Mouse (Mus musculus): ENCODE data around the gene Zbtb7b. TPM values are rescaled to one million over a fixed set of nuclear protein-coding genes. Genes with fewer than 3 reads are reported as not detected.

Gene Zbtb7b
- polyA plus RNA-seq, 1 experiment = 76.2 TPM

- H3K27me3 ChIP-seq (replicated peaks) = no peaks in the 10 kb centered on the region
- peaks cover 59% of the 10 kb centered on the region for H3K4me1 ChIP-seq
- TF ChIP-seq GATA1 (IDR thresholded peaks at IDR 0.05; ENCODE audit: borderline replicate concordance, low read length) = no peak
- TF ChIP-seq FLI1 (IDR thresholded peaks at IDR 0.05; ENCODE audit: low read length) = no peak
- peak overlapping the region; percentile 95 for H3K4me3 ChIP-seq (replicated peaks)
- peaks cover 48% of the 10 kb centered on the region for H3K36me3 ChIP-seq (replicated peaks; ENCODE audit: low read length)
- peaks cover 3% of the 10 kb centered on the region; the same call in 1 of the 2 replicates for H3K9me3 ChIP-seq
These were observed 24.3 kb upstream of the Zbtb7b start for GRCm38 (mm10) chr3:89418861-89419250.

DNA sequence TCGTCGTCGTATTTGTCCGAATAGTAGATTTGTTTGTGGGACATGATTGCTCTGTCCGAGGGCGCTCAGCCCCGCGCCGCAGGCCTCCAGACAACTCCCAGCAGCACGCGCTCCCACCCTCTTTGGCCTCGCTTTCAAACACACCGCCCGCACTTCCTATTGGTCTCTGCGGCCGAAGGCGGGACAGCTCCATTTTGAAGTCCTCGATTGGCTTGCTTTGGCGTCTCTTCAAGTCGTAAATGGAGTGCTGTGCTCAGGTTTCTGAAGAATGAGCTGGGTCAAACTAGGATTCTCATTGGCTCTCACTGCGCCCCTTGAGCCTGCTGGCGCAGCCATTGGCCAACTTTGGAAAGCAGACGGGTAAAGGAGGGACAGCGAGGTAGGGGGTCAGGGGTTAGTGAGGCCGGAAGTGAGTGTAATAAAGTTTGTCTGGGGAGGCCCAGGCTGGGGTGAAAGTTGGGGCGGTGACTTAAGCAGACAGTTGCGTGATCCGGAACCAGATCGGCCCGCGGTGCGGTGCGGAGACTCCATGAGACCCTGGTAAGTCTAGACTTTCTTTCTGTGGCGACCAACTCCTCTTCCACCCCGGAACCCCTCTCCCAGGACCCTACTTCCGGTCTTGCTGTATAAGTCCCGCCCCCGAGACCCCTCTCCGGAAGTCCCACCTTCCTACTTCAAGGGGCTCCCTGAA lies 23.7 kb upstream of the Zbtb7b start, which contains the start of the genes Cks1b and Shc1:
Gene Cks1b (minus strand): TSS at position 214 of the 691 bp plus-strand sequence.
Gene Shc1 (plus strand): TSS at position 274 of the 691 bp plus-strand sequence.
- TF ChIP-seq GATA1 (IDR thresholded peaks at IDR 0.05; ENCODE audit: borderline replicate concordance, low read length) = no peak
- TF ChIP-seq FLI1 (IDR thresholded peaks at IDR 0.05; ENCODE audit: low read length) = peak; percentile 58; the same call in 1 of the 2 replicates
- Histone ChIP-seq H3K4me1 (peaks cover 58% of the 10 kb centered on the region), H3K9me3 (peaks cover 3% of the 10 kb centered on the region; the same call in 1 of the 2 replicates), H3K36me3 (replicated peaks; ENCODE audit: low read length) (peaks cover 44% of the 10 kb centered on the region), H3K27me3 (replicated peaks) (no peaks in the 10 kb centered on the region), H3K4me3 (replicated peaks) (peak within 1 kb of the TSS; percentile 95)

GRCm38 (mm10) chr3:89417840-89418169 lies 23.2 kb upstream of the Zbtb7b start:
- Histone ChIP-seq H3K27me3 (replicated peaks) (no peaks in the 10 kb centered on the region), H3K36me3 (replicated peaks; ENCODE audit: low read length) (peaks cover 42% of the 10 kb centered on the region), H3K9me3 (peaks cover 3% of the 10 kb centered on the region; the same call in 1 of the 2 replicates), H3K4me3 (replicated peaks) (peak overlapping the region; percentile 95), H3K4me1 (peaks cover 56% of the 10 kb centered on the region)
- TF ChIP-seq GATA1 (IDR thresholded peaks at IDR 0.05; ENCODE audit: borderline replicate concordance, low read length) (no peak), FLI1 (IDR thresholded peaks at IDR 0.05; ENCODE audit: low read length) (no peak)

- Histone ChIP-seq H3K27me3 (replicated peaks) (no peaks in the 10 kb centered on the region), H3K4me1 (peaks cover 56% of the 10 kb centered on the region), H3K36me3 (replicated peaks; ENCODE audit: low read length) (peaks cover 35% of the 10 kb centered on the region), H3K9me3 (peaks cover 3% of the 10 kb centered on the region; the same call in 1 of the 2 replicates), H3K4me3 (replicated peaks) (peak overlapping the region; percentile 95)
- TF ChIP-seq FLI1 (IDR thresholded peaks at IDR 0.05; ENCODE audit: low read length) (no peak), GATA1 (IDR thresholded peaks at IDR 0.05; ENCODE audit: borderline replicate concordance, low read length) (no peak)
These were observed 22.6 kb upstream of the Zbtb7b start for GRCm38 (mm10) chr3:89417131-89417530.

DNA sequence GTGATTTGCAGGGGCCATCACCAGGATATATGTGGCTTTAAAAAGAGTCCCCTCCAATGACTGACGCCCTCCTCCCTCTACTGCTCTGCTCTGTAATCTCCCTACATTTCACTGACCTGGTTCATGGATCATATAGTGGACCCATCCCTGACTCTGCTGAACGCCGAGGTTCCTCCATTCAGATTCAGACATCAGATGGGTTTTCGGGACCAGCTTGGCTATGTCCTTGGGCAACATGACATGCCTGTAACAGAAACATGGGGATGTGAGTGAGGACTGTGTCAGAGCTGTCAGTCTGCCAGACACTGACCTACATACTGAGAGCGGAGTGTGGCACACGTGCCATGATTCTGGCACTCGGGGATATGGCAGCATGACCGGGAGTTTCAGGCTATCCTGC lies 21.6 kb upstream of the Zbtb7b start:
- peaks cover 3% of the 10 kb centered on the region; the same call in 1 of the 2 replicates for H3K9me3 ChIP-seq
- no peak for TF ChIP-seq FLI1 (IDR thresholded peaks at IDR 0.05; ENCODE audit: low read length)
- no peak for TF ChIP-seq GATA1 (IDR thresholded peaks at IDR 0.05; ENCODE audit: borderline replicate concordance, low read length)
- H3K27me3 ChIP-seq (replicated peaks) = no peaks in the 10 kb centered on the region
- H3K36me3 ChIP-seq (replicated peaks; ENCODE audit: low read length) = peaks cover 29% of the 10 kb centered on the region
- peaks cover 49% of the 10 kb centered on the region for H3K4me1 ChIP-seq
- peak overlapping the region; percentile 21 for H3K4me3 ChIP-seq (replicated peaks)

DNA sequence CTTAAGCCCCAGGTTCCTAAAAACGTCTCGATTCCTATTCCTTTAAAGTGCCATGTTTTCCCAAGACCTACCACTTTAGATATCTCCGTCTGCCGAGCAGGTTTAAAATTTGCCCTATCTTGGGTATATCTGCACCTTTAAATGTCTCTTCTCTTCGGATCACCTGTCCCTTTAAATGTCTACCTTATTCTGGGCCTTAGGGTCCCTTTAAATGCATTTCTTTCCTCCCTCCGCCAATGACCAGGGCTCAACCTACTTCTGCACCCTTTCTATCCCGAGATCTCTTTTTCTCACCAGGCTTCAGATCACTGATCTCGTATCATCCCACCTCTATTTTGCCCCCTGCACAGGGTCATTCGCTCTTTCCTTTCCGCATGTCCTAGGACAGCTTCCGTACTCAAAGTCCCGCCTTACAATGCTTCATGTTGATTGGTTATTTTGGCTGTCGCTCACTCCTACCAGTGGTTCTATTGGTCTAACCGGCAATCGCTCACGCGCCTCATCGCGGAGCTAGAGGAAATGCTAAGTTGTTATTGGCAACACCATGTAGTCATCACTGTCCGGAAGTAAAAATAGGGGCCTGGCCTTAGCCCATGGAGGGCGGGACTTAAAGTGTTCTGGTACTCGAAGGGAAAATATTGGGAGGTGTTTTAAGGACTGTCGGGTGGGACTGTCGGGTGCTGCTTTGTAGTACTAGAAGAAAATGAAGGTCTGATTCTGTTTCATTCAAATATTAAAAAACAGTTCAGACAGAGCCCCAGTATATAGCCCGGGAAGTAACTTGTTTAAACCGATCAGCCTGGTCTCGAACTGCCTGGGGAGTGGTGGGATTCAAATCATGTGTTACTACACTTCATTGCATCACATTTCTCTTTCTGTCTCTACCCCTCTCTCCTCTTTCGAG lies 17.2 kb upstream of the Zbtb7b start, which contains the start of gene Flad1:
Gene Flad1 (minus strand): TSS at position 381 of the 904 bp plus-strand sequence.
- Histone ChIP-seq H3K27me3 (replicated peaks) (no peaks in the 10 kb centered on the region), H3K4me3 (replicated peaks) (peak within 1 kb of the TSS; percentile 93), H3K36me3 (replicated peaks; ENCODE audit: low read length) (peaks cover 67% of the 10 kb centered on the region), H3K9me3 (peaks cover 3% of the 10 kb centered on the region; the same call in 1 of the 2 replicates), H3K4me1 (peaks cover 57% of the 10 kb centered on the region)
- TF ChIP-seq GATA1 (IDR thresholded peaks at IDR 0.05; ENCODE audit: borderline replicate concordance, low read length) (no peak), FLI1 (IDR thresholded peaks at IDR 0.05; ENCODE audit: low read length) (peak; percentile 74)

- peaks cover 65% of the 10 kb centered on the region for H3K36me3 ChIP-seq (replicated peaks; ENCODE audit: low read length)
- TF ChIP-seq GATA1 (IDR thresholded peaks at IDR 0.05; ENCODE audit: borderline replicate concordance, low read length) (no peak), FLI1 (IDR thresholded peaks at IDR 0.05; ENCODE audit: low read length) (no peak)
These were observed 16.3 kb upstream of the Zbtb7b start for GRCm38 (mm10) chr3:89410864-89411263.

GRCm38 (mm10) chr3:89409701-89410100 lies 15.1 kb upstream of the Zbtb7b start:
- peaks cover 48% of the 10 kb centered on the region for H3K4me1 ChIP-seq
- peaks cover 67% of the 10 kb centered on the region for H3K36me3 ChIP-seq (replicated peaks; ENCODE audit: low read length)
- peaks cover 1% of the 10 kb centered on the region; the same call in 1 of the 2 replicates for H3K9me3 ChIP-seq
- H3K4me3 ChIP-seq (replicated peaks) = no peak overlapping the region
- no peak for TF ChIP-seq FLI1 (IDR thresholded peaks at IDR 0.05; ENCODE audit: low read length)
- TF ChIP-seq GATA1 (IDR thresholded peaks at IDR 0.05; ENCODE audit: borderline replicate concordance, low read length) = no peak
- no peaks in the 10 kb centered on the region for H3K27me3 ChIP-seq (replicated peaks)

More at GRCm38 (mm10) chr3:89410864-89411263, 16.3 kb upstream of the Zbtb7b start:
- Histone ChIP-seq H3K27me3 (replicated peaks) (no peaks in the 10 kb centered on the region), H3K9me3 (peaks cover 3% of the 10 kb centered on the region; the same call in 1 of the 2 replicates), H3K4me3 (replicated peaks) (peak overlapping the region; percentile 93), H3K4me1 (peaks cover 48% of the 10 kb centered on the region)

DNA sequence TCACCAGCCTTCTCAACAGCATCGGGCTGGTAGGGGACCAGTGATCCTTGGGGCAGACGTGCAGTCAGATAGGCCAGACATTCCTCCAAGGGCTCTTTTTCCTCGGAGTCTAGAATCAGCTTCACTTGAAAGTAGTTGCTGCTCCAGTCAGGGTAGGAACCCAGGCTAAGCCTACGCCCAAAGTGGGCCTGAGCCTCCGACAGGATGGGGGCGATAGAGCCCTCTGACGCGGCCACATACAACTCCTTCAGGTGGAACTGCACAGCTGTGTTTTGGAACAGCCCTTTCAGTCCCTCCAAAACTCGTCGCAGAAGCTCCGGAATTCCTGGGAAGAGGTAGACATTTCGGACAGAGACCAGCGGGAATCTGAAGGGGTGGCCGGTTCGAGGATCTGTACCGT lies 13.9 kb upstream of the Zbtb7b start:
- H3K36me3 ChIP-seq (replicated peaks; ENCODE audit: low read length) = peaks cover 69% of the 10 kb centered on the region
- H3K27me3 ChIP-seq (replicated peaks) = no peaks in the 10 kb centered on the region
- no peak for TF ChIP-seq GATA1 (IDR thresholded peaks at IDR 0.05; ENCODE audit: borderline replicate concordance, low read length)
- no peak overlapping the region for H3K4me3 ChIP-seq (replicated peaks)
- peaks cover 48% of the 10 kb centered on the region for H3K4me1 ChIP-seq
- H3K9me3 ChIP-seq = no peaks in the 10 kb centered on the region
